Mouse (Mus musculus) embryonic facial prominence, embryonic 13.5 days (tissue): ENCODE results near the gene Adk. TPM values are rescaled to one million over a fixed set of nuclear protein-coding genes. Genes with fewer than 3 reads are reported as not detected.
"Not testable (repeated sequence)": the region's sequence is repeated elsewhere in the genome, so short reads cannot be mapped to it uniquely, and the experiment has no call there.

Source experiments
- ATAC-seq: fragments of 200-750 bp; cut with Nextera tagmentation; 2 replicates; pipeline ENCODE4 v1.8.0; 2017; ENCODE audit warnings: low read depth; ENCODE audit not compliant: insufficient number of reproducible peaks, insufficient read depth, low FRiP score, low TSS enrichment
- H3K27ac ChIP-seq: fragments of 300-500 bp; sonication (generic); 2 replicates; pipeline ENCODE4 v1.5.1; 2015; ENCODE audit warnings: moderate library complexity, mild to moderate bottlenecking, inconsistent platforms
- H3K27me3 ChIP-seq: fragments of 300-500 bp; sonication (generic); 2 replicates; pipeline ENCODE4 v1.6.1; 2015; ENCODE audit warnings: mild to moderate bottlenecking, inconsistent platforms
- H3K36me3 ChIP-seq: fragments of 300-500 bp; sonication (generic); 2 replicates; pipeline ENCODE4 v1.6.1; 2015; ENCODE audit warnings: mild to moderate bottlenecking, inconsistent platforms
- H3K4me1 ChIP-seq: fragments of 300-500 bp; sonication (generic); 2 replicates; pipeline ENCODE4 v1.6.1; 2015; ENCODE audit warnings: inconsistent platforms
- H3K4me2 ChIP-seq: fragments of 300-500 bp; sonication (generic); 2 replicates; pipeline ENCODE4 v1.6.1; 2015; ENCODE audit warnings: moderate library complexity, mild to moderate bottlenecking, inconsistent platforms
- H3K4me3 ChIP-seq: fragments of 300-500 bp; sonication (generic); 2 replicates; pipeline ENCODE4 v1.5.1; 2015; ENCODE audit warnings: mild to moderate bottlenecking, inconsistent platforms
- H3K9ac ChIP-seq: fragments of 300-500 bp; sonication (generic); 2 replicates; pipeline ENCODE4 v1.6.1; 2015; ENCODE audit warnings: mild to moderate bottlenecking, inconsistent platforms
- H3K9me3 ChIP-seq: fragments of 300-500 bp; sonication (generic); 2 replicates; pipeline ENCODE4 v1.6.1; 2016; ENCODE audit warnings: inconsistent platforms
- WGBS: fragments of 180-500 bp; shearing (Covaris S2); methylation state at CpG from one replicate; pipeline ENCODE4 v1.1.7; 2015; ENCODE audit warnings: mixed read lengths; 5-methylcytosine and 5-hydroxymethylcytosine counted together
- polyA plus RNA-seq: library from polyadenylated mRNA; unstranded; fragments of >200 nt; fragmentation: Nextera tagmentation; extraction: Ambion mirVana; gene quantifications from 2 replicates; pipeline ENCODE4 v1.2.1, GENCODE M21; 2015

Adk gene
- polyA plus RNA-seq, 1 experiment from 2014 or later: 168 TPM

DNA sequence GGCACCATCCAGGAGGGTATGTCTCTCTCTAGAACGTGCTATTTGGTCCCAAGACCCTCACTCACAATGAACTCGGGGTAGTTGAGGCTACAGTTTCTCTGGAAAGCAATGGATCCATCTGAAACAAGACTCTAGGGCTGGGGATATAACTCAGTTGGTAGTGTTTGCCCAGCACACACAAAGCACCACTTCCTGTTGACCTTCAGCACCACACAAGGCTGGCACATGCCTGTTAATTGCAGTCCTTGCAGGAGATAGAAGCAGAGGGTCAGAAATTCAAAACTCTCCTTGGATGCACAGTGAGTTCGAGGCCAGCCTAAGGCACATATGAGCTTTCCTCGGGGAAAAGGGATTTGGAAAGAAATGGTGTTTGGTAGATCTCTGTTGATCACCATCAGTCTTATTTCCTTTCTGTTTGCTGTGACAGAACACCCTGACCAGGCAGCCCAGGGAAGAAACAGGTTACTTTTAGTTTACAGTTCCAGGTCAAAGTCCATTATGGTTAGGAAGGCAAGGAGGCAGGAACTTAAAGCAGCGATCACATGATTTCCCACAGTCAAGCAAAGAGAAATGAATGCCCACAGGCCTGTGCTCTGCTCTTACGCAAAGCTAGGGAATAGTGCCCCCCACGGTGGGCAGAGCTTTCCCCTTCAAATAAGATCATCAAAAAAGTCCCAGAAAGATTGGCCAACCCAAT lies 403.4 kb downstream of the Adk start:
- Histone ChIP-seq H3K4me2 (no peak overlapping the region), H3K36me3 (no peaks in the 10 kb centered on the region), H3K4me1 (peaks cover 17% of the 10 kb centered on the region; the same call in 1 of the 2 replicates), H3K27me3 (no peaks in the 10 kb centered on the region), H3K9me3 (no peaks in the 10 kb centered on the region), H3K4me3 (no peak overlapping the region), H3K9ac (no peak overlapping the region), H3K27ac (no peak overlapping the region)
- 90% methylated on average over 7 of the region's 7 CpGs for WGBS
- ATAC-seq: no peak

GRCm38 (mm10) chr14:21456526-21456925 lies 404.2 kb downstream of the Adk start:
- Histone ChIP-seq H3K4me2 (no peak overlapping the region), H3K27me3 (no peaks in the 10 kb centered on the region), H3K9ac (no peak overlapping the region), H3K4me3 (no peak overlapping the region), H3K36me3 (no peaks in the 10 kb centered on the region), H3K9me3 (no peaks in the 10 kb centered on the region), H3K27ac (no peak overlapping the region), H3K4me1 (peaks cover 12% of the 10 kb centered on the region; the same call in 1 of the 2 replicates)
- ATAC-seq: no peak

GRCm38 (mm10) chr14:21457876-21458275 lies 405.5 kb downstream of the Adk start:
- Histone ChIP-seq H3K27me3 (no peaks in the 10 kb centered on the region), H3K9ac (no peak overlapping the region), H3K36me3 (no peaks in the 10 kb centered on the region), H3K4me1 (peaks cover 9% of the 10 kb centered on the region; the same call in 1 of the 2 replicates), H3K9me3 (no peaks in the 10 kb centered on the region), H3K27ac (no peak overlapping the region), H3K4me2 (no peak overlapping the region), H3K4me3 (no peak overlapping the region)
- 82% methylated on average over 5 of the region's 5 CpGs for WGBS
- no peak for ATAC-seq

GRCm38 (mm10) chr14:21458696-21459095 lies 406.3 kb downstream of the Adk start:
- Histone ChIP-seq H3K9ac (no peak overlapping the region), H3K27me3 (no peaks in the 10 kb centered on the region), H3K4me3 (no peak overlapping the region), H3K9me3 (no peaks in the 10 kb centered on the region), H3K4me1 (peaks cover 9% of the 10 kb centered on the region; the same call in 1 of the 2 replicates), H3K4me2 (no peak overlapping the region), H3K36me3 (no peaks in the 10 kb centered on the region), H3K27ac (no peak overlapping the region)
- no peak for ATAC-seq
- 86% methylated on average over 7 of the region's 7 CpGs for WGBS

GRCm38 (mm10) chr14:21459163-21459562 lies 406.8 kb downstream of the Adk start:
- Histone ChIP-seq H3K27me3 (no peaks in the 10 kb centered on the region), H3K4me1 (peaks cover 9% of the 10 kb centered on the region; the same call in 1 of the 2 replicates), H3K9me3 (no peaks in the 10 kb centered on the region), H3K4me2 (no peak overlapping the region), H3K9ac (no peak overlapping the region), H3K27ac (no peak overlapping the region), H3K36me3 (no peaks in the 10 kb centered on the region), H3K4me3 (no peak overlapping the region)
- WGBS: 85% methylated on average over 4 of the region's 4 CpGs
- no peak for ATAC-seq

- no peaks in the 10 kb centered on the region for H3K27me3 ChIP-seq
- no peaks in the 10 kb centered on the region for H3K36me3 ChIP-seq
- H3K9ac ChIP-seq: no peak overlapping the region
- no peaks in the 10 kb centered on the region for H3K9me3 ChIP-seq
- 96% methylated on average over 3 of the region's 3 CpGs for WGBS
- no peak overlapping the region for H3K4me3 ChIP-seq
- no peak for ATAC-seq
- H3K4me1 ChIP-seq: peaks cover 13% of the 10 kb centered on the region; the same call in 1 of the 2 replicates
- H3K4me2 ChIP-seq: no peak overlapping the region
- no peak overlapping the region for H3K27ac ChIP-seq
Observed at GRCm38 (mm10) chr14:21462398-21462797, 410.0 kb downstream of the Adk start.

GRCm38 (mm10) chr14:21463117-21463712 lies 410.8 kb downstream of the Adk start:
- H3K4me2 ChIP-seq: no peak overlapping the region
- H3K9me3 ChIP-seq: no peaks in the 10 kb centered on the region
- no peak for ATAC-seq
- peaks cover 13% of the 10 kb centered on the region; the same call in 1 of the 2 replicates for H3K4me1 ChIP-seq
- 91% methylated on average over 9 of the region's 9 CpGs for WGBS
- H3K36me3 ChIP-seq: no peaks in the 10 kb centered on the region
- no peak overlapping the region for H3K4me3 ChIP-seq
- H3K27me3 ChIP-seq: no peaks in the 10 kb centered on the region
- H3K9ac ChIP-seq: no peak overlapping the region
- H3K27ac ChIP-seq: no peak overlapping the region

- Histone ChIP-seq H3K36me3 (no peaks in the 10 kb centered on the region), H3K27me3 (no peaks in the 10 kb centered on the region), H3K4me2 (no peak overlapping the region), H3K4me1 (no peaks in the 10 kb centered on the region), H3K9me3 (no peaks in the 10 kb centered on the region), H3K27ac (no peak overlapping the region), H3K9ac (no peak overlapping the region), H3K4me3 (no peak overlapping the region)
- 77% methylated on average over 5 of the region's 5 CpGs for WGBS
- no peak for ATAC-seq
Observed at GRCm38 (mm10) chr14:21470386-21470785, 418.0 kb downstream of the Adk start.

DNA sequence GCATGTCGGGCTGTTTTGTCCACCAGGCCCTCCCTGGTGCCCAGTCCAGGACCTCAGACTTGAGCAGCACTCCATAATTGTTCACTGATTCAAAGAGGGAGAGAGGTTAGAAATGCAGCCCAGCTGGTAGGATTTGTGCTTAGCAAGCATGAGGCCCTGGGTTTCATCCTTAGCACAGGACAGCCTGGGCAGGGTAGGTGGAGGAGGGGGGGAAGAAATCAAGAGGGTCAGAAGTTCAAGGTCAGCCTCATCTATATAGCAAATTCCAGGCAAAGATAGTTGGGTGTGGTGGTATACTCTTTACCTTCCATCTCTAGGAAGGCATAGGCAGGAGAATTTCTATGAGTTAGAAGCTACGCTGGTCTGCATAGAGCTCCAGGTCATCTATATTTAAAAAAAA lies 419.6 kb downstream of the Adk start:
- no peaks in the 10 kb centered on the region for H3K27me3 ChIP-seq
- H3K27ac ChIP-seq: no peak overlapping the region
- no peak overlapping the region for H3K9ac ChIP-seq
- no peaks in the 10 kb centered on the region for H3K36me3 ChIP-seq
- 88% methylated on average over 2 of the region's 2 CpGs for WGBS
- H3K4me1 ChIP-seq: no peaks in the 10 kb centered on the region
- ATAC-seq: no peak
- no peak overlapping the region for H3K4me2 ChIP-seq
- no peaks in the 10 kb centered on the region for H3K9me3 ChIP-seq
- no peak overlapping the region for H3K4me3 ChIP-seq

GRCm38 (mm10) chr14:21474593-21475132 lies 422.3 kb downstream of the Adk start:
- ATAC-seq, H3K4me1 ChIP-seq, H3K4me3 ChIP-seq, H3K27ac ChIP-seq, H3K4me2 ChIP-seq, H3K9me3 ChIP-seq, H3K36me3 ChIP-seq, H3K27me3 ChIP-seq, H3K9ac ChIP-seq: not testable (repeated sequence)
- WGBS: 90% methylated on average over 4 of the region's 4 CpGs

- H3K4me2 ChIP-seq: no peak overlapping the region
- 79% methylated on average over 2 of the region's 2 CpGs for WGBS
- H3K4me1 ChIP-seq: no peaks in the 10 kb centered on the region
- H3K4me3 ChIP-seq: no peak overlapping the region
- H3K9ac ChIP-seq: no peak overlapping the region
- ATAC-seq: no peak
- no peaks in the 10 kb centered on the region for H3K36me3 ChIP-seq
- no peaks in the 10 kb centered on the region for H3K27me3 ChIP-seq
- H3K9me3 ChIP-seq: no peaks in the 10 kb centered on the region
- H3K27ac ChIP-seq: no peak overlapping the region
Observed at GRCm38 (mm10) chr14:21477181-21477580, 424.8 kb downstream of the Adk start.

- no peak for ATAC-seq
- H3K27ac ChIP-seq: no peak overlapping the region
- 89% methylated on average over 8 of the region's 8 CpGs for WGBS
Observed at GRCm38 (mm10) chr14:21479566-21479965, 427.2 kb downstream of the Adk start.

More at GRCm38 (mm10) chr14:21479566-21479965, 427.2 kb downstream of the Adk start:
- Histone ChIP-seq H3K9ac (no peak overlapping the region), H3K36me3 (no peaks in the 10 kb centered on the region), H3K27me3 (no peaks in the 10 kb centered on the region), H3K4me3 (no peak overlapping the region), H3K4me2 (no peak overlapping the region), H3K4me1 (no peaks in the 10 kb centered on the region), H3K9me3 (no peaks in the 10 kb centered on the region)
